Mouse (Mus musculus): ENCODE measurements around the gene Eps15. TPM values are rescaled to one million over a fixed set of nuclear protein-coding genes. Genes with fewer than 3 reads are reported as not detected.
A peak's percentile ranks its signal among the peaks of the same experiment; 100 is the strongest.
"Not testable (repeated sequence)": the region's sequence is repeated elsewhere in the genome, so short reads cannot be mapped to it uniquely, and the experiment has no call there.

Gene Eps15
- polyA plus RNA-seq, 1 experiment from 2014 or later: 77.9 TPM

GRCm38 (mm10) chr4:109378107-109378506 is 98.0 kb downstream of the Eps15 start:
- Histone ChIP-seq H3K9me3 (ENCODE audit: control insufficient read depth, low read length) (no peaks in the 10 kb centered on the region), H3K36me3 (replicated peaks; ENCODE audit: control insufficient read depth, insufficient read depth) (peaks cover 81% of the 10 kb centered on the region), H3K9ac (no peak overlapping the region), H3K27me3 (ENCODE audit: control insufficient read depth, insufficient read depth, low read length) (no peaks in the 10 kb centered on the region), H3K4me1 (replicated peaks; ENCODE audit: control insufficient read depth, insufficient read depth, low read length) (no peaks in the 10 kb centered on the region), H3K27ac (no peak overlapping the region), H3K4me3 (replicated peaks; ENCODE audit: low read length) (no peak overlapping the region), H3K4me2 (replicated peaks) (no peak overlapping the region)
- 97% methylated on average over 1 of the region's 1 CpGs for WGBS
- DNase-seq (ENCODE audit: low spot score) (no peak), ATAC-seq (ENCODE audit: low FRiP score) (no peak)

GRCm38 (mm10) chr4:109382457-109382856 is 102.4 kb downstream of the Eps15 start:
- no peak for ATAC-seq (ENCODE audit: low FRiP score)
- H3K4me2 ChIP-seq (replicated peaks): no peak overlapping the region
- no peak overlapping the region for H3K9ac ChIP-seq
- H3K27me3 ChIP-seq (ENCODE audit: control insufficient read depth, insufficient read depth, low read length): no peaks in the 10 kb centered on the region
- DNase-seq (ENCODE audit: low spot score): no peak
- WGBS: 71% methylated on average over 2 of the region's 2 CpGs
- H3K4me1 ChIP-seq (replicated peaks; ENCODE audit: control insufficient read depth, insufficient read depth, low read length): no peaks in the 10 kb centered on the region
- no peaks in the 10 kb centered on the region for H3K9me3 ChIP-seq (ENCODE audit: control insufficient read depth, low read length)
- peaks cover 63% of the 10 kb centered on the region for H3K36me3 ChIP-seq (replicated peaks; ENCODE audit: control insufficient read depth, insufficient read depth)
- H3K4me3 ChIP-seq (replicated peaks; ENCODE audit: low read length): no peak overlapping the region
- no peak overlapping the region for H3K27ac ChIP-seq

GRCm38 (mm10) chr4:109385599-109385998 is 105.5 kb downstream of the Eps15 start:
- Histone ChIP-seq H3K27me3 (ENCODE audit: control insufficient read depth, insufficient read depth, low read length) (no peaks in the 10 kb centered on the region), H3K36me3 (replicated peaks; ENCODE audit: control insufficient read depth, insufficient read depth) (peaks cover 54% of the 10 kb centered on the region), H3K9ac (no peak overlapping the region), H3K9me3 (ENCODE audit: control insufficient read depth, low read length) (no peaks in the 10 kb centered on the region), H3K4me1 (replicated peaks; ENCODE audit: control insufficient read depth, insufficient read depth, low read length) (no peaks in the 10 kb centered on the region), H3K4me2 (replicated peaks) (no peak overlapping the region), H3K27ac (no peak overlapping the region), H3K4me3 (replicated peaks; ENCODE audit: low read length) (no peak overlapping the region)
- DNase-seq (ENCODE audit: low spot score) (no peak), ATAC-seq (ENCODE audit: low FRiP score) (no peak)
- 30% methylated on average over 4 of the region's 4 CpGs for WGBS

- Histone ChIP-seq H3K4me3 (replicated peaks; ENCODE audit: low read length) (no peak overlapping the region), H3K9ac (no peak overlapping the region), H3K4me2 (replicated peaks) (no peak overlapping the region), H3K36me3 (replicated peaks; ENCODE audit: control insufficient read depth, insufficient read depth) (peaks cover 20% of the 10 kb centered on the region), H3K9me3 (ENCODE audit: control insufficient read depth, low read length) (no peaks in the 10 kb centered on the region), H3K4me1 (replicated peaks; ENCODE audit: control insufficient read depth, insufficient read depth, low read length) (0 out of 2 replicates have a peak, but pooled peaks cover 4% of the 10 kb centered on the region), H3K27ac (no peak overlapping the region), H3K27me3 (ENCODE audit: control insufficient read depth, insufficient read depth, low read length) (no peaks in the 10 kb centered on the region)
- WGBS: 87% methylated on average over 6 of the region's 6 CpGs
- no peak for ATAC-seq (ENCODE audit: low FRiP score)
- DNase-seq (ENCODE audit: low spot score): no peak
These were observed 113.2 kb downstream of the Eps15 start for GRCm38 (mm10) chr4:109393229-109393779.

GRCm38 (mm10) chr4:109393902-109394301 is 113.8 kb downstream of the Eps15 start:
- ATAC-seq (ENCODE audit: low FRiP score): peak; percentile 27; the same call in 1 of the 2 replicates
- H3K36me3 ChIP-seq (replicated peaks; ENCODE audit: control insufficient read depth, insufficient read depth): peaks cover 14% of the 10 kb centered on the region; the same call in 1 of the 2 replicates
- no peaks in the 10 kb centered on the region for H3K27me3 ChIP-seq (ENCODE audit: control insufficient read depth, insufficient read depth, low read length)
- no peak overlapping the region for H3K27ac ChIP-seq
- 14% methylated on average over 13 of the region's 13 CpGs for WGBS
- H3K9me3 ChIP-seq (ENCODE audit: control insufficient read depth, low read length): no peaks in the 10 kb centered on the region
- peak overlapping the region; percentile 39; the same call in 1 of the 2 replicates for H3K9ac ChIP-seq
- no peak overlapping the region for H3K4me3 ChIP-seq (replicated peaks; ENCODE audit: low read length)
- H3K4me1 ChIP-seq (replicated peaks; ENCODE audit: control insufficient read depth, insufficient read depth, low read length): 0 out of 2 replicates have a peak, but pooled peaks cover 4% of the 10 kb centered on the region
- no peak for DNase-seq (ENCODE audit: low spot score)
- H3K4me2 ChIP-seq (replicated peaks): peak overlapping the region; percentile 37

GRCm38 (mm10) chr4:109394314-109395074 is 114.4 kb downstream of the Eps15 start:
- peak; percentile 29; the same call in 1 of the 2 replicates for ATAC-seq (ENCODE audit: low FRiP score)
- Histone ChIP-seq H3K27ac (no peak overlapping the region), H3K4me2 (replicated peaks) (peak overlapping the region; percentile 37), H3K4me3 (replicated peaks; ENCODE audit: low read length) (no peak overlapping the region), H3K9me3 (ENCODE audit: control insufficient read depth, low read length) (no peaks in the 10 kb centered on the region), H3K4me1 (replicated peaks; ENCODE audit: control insufficient read depth, insufficient read depth, low read length) (0 out of 2 replicates have a peak, but pooled peaks cover 4% of the 10 kb centered on the region), H3K27me3 (ENCODE audit: control insufficient read depth, insufficient read depth, low read length) (no peaks in the 10 kb centered on the region), H3K36me3 (replicated peaks; ENCODE audit: control insufficient read depth, insufficient read depth) (peaks cover 9% of the 10 kb centered on the region; the same call in 1 of the 2 replicates), H3K9ac (peak overlapping the region; percentile 39; the same call in 1 of the 2 replicates)
- WGBS: 32% methylated on average over 13 of the region's 13 CpGs
- no peak for DNase-seq (ENCODE audit: low spot score)

- Histone ChIP-seq H3K4me2 (replicated peaks) (no peak overlapping the region), H3K4me3 (replicated peaks; ENCODE audit: low read length) (no peak overlapping the region), H3K9ac (no peak overlapping the region), H3K4me1 (replicated peaks; ENCODE audit: control insufficient read depth, insufficient read depth, low read length) (no peaks in the 10 kb centered on the region), H3K36me3 (replicated peaks; ENCODE audit: control insufficient read depth, insufficient read depth) (no peaks in the 10 kb centered on the region), H3K9me3 (ENCODE audit: control insufficient read depth, low read length) (no peaks in the 10 kb centered on the region), H3K27ac (no peak overlapping the region), H3K27me3 (ENCODE audit: control insufficient read depth, insufficient read depth, low read length) (no peaks in the 10 kb centered on the region)
- 0 out of 2 replicates have a peak, but pooled peaks have one; percentile 2 for ATAC-seq (ENCODE audit: low FRiP score)
- DNase-seq (ENCODE audit: low spot score): no peak
- 80% methylated on average over 10 of the region's 10 CpGs for WGBS
These were observed 120.4 kb downstream of the Eps15 start for GRCm38 (mm10) chr4:109400366-109400980.

- Histone ChIP-seq H3K9me3 (ENCODE audit: control insufficient read depth, low read length) (no peaks in the 10 kb centered on the region), H3K27ac (no peak overlapping the region), H3K4me2 (replicated peaks) (no peak overlapping the region), H3K36me3 (replicated peaks; ENCODE audit: control insufficient read depth, insufficient read depth) (no peaks in the 10 kb centered on the region), H3K9ac (no peak overlapping the region), H3K4me3 (replicated peaks; ENCODE audit: low read length) (no peak overlapping the region), H3K4me1 (replicated peaks; ENCODE audit: control insufficient read depth, insufficient read depth, low read length) (peaks cover 3% of the 10 kb centered on the region), H3K27me3 (ENCODE audit: control insufficient read depth, insufficient read depth, low read length) (no peaks in the 10 kb centered on the region)
- WGBS: 81% methylated on average over 5 of the region's 5 CpGs
- DNase-seq (ENCODE audit: low spot score) (no peak), ATAC-seq (ENCODE audit: low FRiP score) (no peak)
These were observed 121.2 kb downstream of the Eps15 start for GRCm38 (mm10) chr4:109401176-109401689.

- H3K4me1 ChIP-seq (replicated peaks; ENCODE audit: control insufficient read depth, insufficient read depth, low read length); H3K27ac ChIP-seq; H3K9ac ChIP-seq; H3K4me3 ChIP-seq (replicated peaks; ENCODE audit: low read length); H3K4me2 ChIP-seq (replicated peaks); H3K27me3 ChIP-seq (ENCODE audit: control insufficient read depth, insufficient read depth, low read length); DNase-seq (ENCODE audit: low spot score); H3K9me3 ChIP-seq (ENCODE audit: control insufficient read depth, low read length); H3K36me3 ChIP-seq (replicated peaks; ENCODE audit: control insufficient read depth, insufficient read depth); ATAC-seq (ENCODE audit: low FRiP score): not testable (repeated sequence)
- 88% methylated on average over 3 of the region's 3 CpGs for WGBS
These were observed 124.8 kb downstream of the Eps15 start for GRCm38 (mm10) chr4:109404908-109405307.

Measured in hindbrain, embryonic 14.5 days (tissue).